Mouse (Mus musculus) adrenal gland, adult 8-10 months (tissue): Measurements from ENCODE around the gene Syn1. TPM values are rescaled to one million over a fixed set of nuclear protein-coding genes. Genes with fewer than 3 reads are reported as not detected.

Experiments used
- DNase-seq: peaks from one replicate; pipeline ENCODE4 v3.0.0; 2022
- microRNA-seq, 2 experiments: library from miRNA; unstranded; fragments of <30 nt; microRNA quantifications; one replicate each; pipeline ENCODE4 v1.2.0; 2022
- total RNA-seq, 4 experiments: library from RNA; stranded (reverse); gene quantifications; 2 replicates each; pipeline ENCODE4 v1.2.4; 2022

Syn1 gene
- total RNA-seq, 4 experiments from 2014 or later, result 8.9 to 14.0 (median 11.8) TPM

- no peak for DNase-seq
These were observed 58.4 kb downstream of the Syn1 start for GRCm38 (mm10) chrX:20862105-20863065.

GRCm38 (mm10) chrX:20861453-20862104 lies 59.2 kb downstream of the Syn1 start:
- no peak for DNase-seq

GRCm38 (mm10) chrX:20853794-20854193 lies 67.0 kb downstream of the Syn1 start:
- no peak for DNase-seq

GRCm38 (mm10) chrX:20848256-20848984 lies 72.4 kb downstream of the Syn1 start:
- peak; percentile 91 for DNase-seq

GRCm38 (mm10) chrX:20847816-20848215 lies 73.0 kb downstream of the Syn1 start:
- DNase-seq, result no peak

GRCm38 (mm10) chrX:20847232-20847631 lies 73.6 kb downstream of the Syn1 start:
- DNase-seq, result no peak

- peak; percentile 42 for DNase-seq
These were observed 91.9 kb downstream of the Syn1 start for GRCm38 (mm10) chrX:20828934-20829333.

- peak; percentile 50 for DNase-seq
These were observed 100.9 kb downstream of the Syn1 start for GRCm38 (mm10) chrX:20819708-20820426.

GRCm38 (mm10) chrX:20819204-20819628 lies 101.6 kb downstream of the Syn1 start:
- DNase-seq, result peak; percentile 63

GRCm38 (mm10) chrX:20816974-20817373 lies 103.8 kb downstream of the Syn1 start:
- peak; percentile 45 for DNase-seq

Small RNA genes lying within 50 kb of the gene (microRNA-seq; reads per million reads assigned to microRNA genes)
- gene Gm24824 (0 reads per million in 2 experiments), gene Mir5617 (0.35 to 0.50 reads per million in 2 experiments)

Other genes starting within 250 kb of the Syn1 start
- gene Cdk16, start 233.1 kb downstream of the Syn1 start, total RNA-seq, result 100 to 1,000 TPM; 143 to 182 (median 161) TPM
- gene Usp11, start 217.1 kb downstream of the Syn1 start, total RNA-seq, result 10 to 100 TPM; 35.6 to 56.0 (median 46.1) TPM
- 100 to 1,000 TPM; 135 to 208 (median 162) TPM for gene Araf, start 123.2 kb downstream of the Syn1 start, total RNA-seq
- gene Timp1, start 50.8 kb downstream of the Syn1 start, total RNA-seq, result 10 to 100 TPM; 24.7 to 50.1 (median 29.6) TPM
- 10 to 100 TPM in 3 of 4 experiments, 1 to 10 TPM in 1; 9.1 to 14.8 (median 12.3) TPM for gene Cfp, start 10.6 kb upstream of the Syn1 start, total RNA-seq
- gene Elk1, start 29.6 kb upstream of the Syn1 start, total RNA-seq, result 10 to 100 TPM; 15.9 to 22.2 (median 17.8) TPM
- 10 to 100 TPM; 34.0 to 41.0 (median 40.8) TPM for gene Uxt, start 41.0 kb upstream of the Syn1 start, total RNA-seq
- 10 to 100 TPM in 2 of 4 experiments, 1 to 10 TPM in 2; 6.6 to 16.0 (median 10.8) TPM for gene Zfp182, start 141.3 kb upstream of the Syn1 start, total RNA-seq
- not detected for gene Spaca5, start 147.4 kb upstream of the Syn1 start, total RNA-seq
- 1 to 10 TPM; 1.7 to 3.4 (median 2.8) TPM for gene Zfp300, start 168.5 kb upstream of the Syn1 start, total RNA-seq
- gene Ssxa1, start 194.8 kb upstream of the Syn1 start, total RNA-seq, result not detected